10 mouse cellular contexts compared by ENCODE assay signal in the genomic region with DNA sequence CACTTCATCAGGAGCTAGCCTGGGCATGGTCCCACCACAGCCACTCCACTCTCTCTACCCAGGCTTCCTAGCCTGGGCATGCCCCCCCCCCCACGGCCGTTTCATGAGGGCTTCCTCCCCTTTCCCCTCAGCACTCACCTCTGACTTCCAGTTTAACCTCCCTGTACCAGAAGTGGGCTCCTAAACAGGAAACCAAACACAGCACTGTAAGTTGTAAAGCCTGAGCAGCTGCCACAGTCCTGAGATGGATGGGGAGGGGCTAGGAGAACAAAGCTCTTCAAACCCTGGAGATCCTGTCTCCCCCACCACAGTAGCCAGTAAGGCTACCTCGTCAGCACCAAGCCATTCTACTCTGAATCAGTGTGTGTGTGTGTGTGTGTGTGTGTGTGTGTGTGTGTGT. TPM values are rescaled to one million over a fixed set of nuclear protein-coding genes. Genes with fewer than 3 reads are reported as not detected.
A peak's percentile ranks its signal among the peaks of the same experiment; 100 is the strongest.
DNase-seq lines count a peak whose midpoint lies in the region; ATAC-seq and TF ChIP-seq lines count a peak whose summit lies in the region.
"Had no signal": no experiment of that assay in that cellular context is flagged by ENCODE, and none has a peak within 500 bp of the region (broad histone marks: within the 10 kb centered on the region; RNA-seq: fewer than 3 reads in every experiment).

No protein-coding gene starts in this region.

- intact Hi-C loops in heart, adult 2 months (cut with DNase I), result no loop called here
- intact Hi-C loops in gastrocnemius, postnatal 36 days (cut with DNase I), result loop anchor here (2.0 kb wide), 1 partner anchor 29 kb away; no protein-coding TSS in a partner anchor

- H3K79me2 ChIP-seq in heart, adult 2 months (replicated peaks; ENCODE audit: control insufficient read depth, insufficient read depth, low read length), result no peaks in the 10 kb centered on the region

- no peak overlapping the region for H3K4me3 ChIP-seq in heart, embryonic 10.5 days
- no peak overlapping the region for H3K4me3 ChIP-seq in heart, adult 2 months
- no peak overlapping the region for H3K4me3 ChIP-seq in liver, embryonic 12.5 days
- no peak overlapping the region for H3K4me3 ChIP-seq in liver, postnatal 0 days (ENCODE audit: low read depth, low read length)
- H3K4me3 ChIP-seq in brown adipose tissue, adult 24 weeks (ENCODE audit: insufficient read depth, low read depth, low read length), result no peak overlapping the region
- no peak overlapping the region for H3K4me3 ChIP-seq in thymus, adult 2 months (ENCODE audit: control insufficient read depth, insufficient read depth, low read length)
- H3K4me3 ChIP-seq in forebrain, embryonic 11.5 days (ENCODE audit: low read depth, low read length), result no peak overlapping the region

- no peak overlapping the region for H3K9ac ChIP-seq in heart, adult 2 months (ENCODE audit: low read depth, low read length)
- no peak overlapping the region; the same call in 1 of the 2 replicates for H3K9ac ChIP-seq in liver, embryonic 12.5 days
- H3K9ac ChIP-seq in liver, postnatal 0 days (replicated peaks), result no peak overlapping the region
- H3K9ac ChIP-seq in forebrain, embryonic 11.5 days (ENCODE audit: low read length), result no peak overlapping the region

- H3K27me3 ChIP-seq in heart, embryonic 10.5 days (ENCODE audit: insufficient read depth, poor library complexity, severe bottlenecking), result peaks cover 18% of the 10 kb centered on the region
- no peaks in the 10 kb centered on the region for H3K27me3 ChIP-seq in heart, adult 2 months (ENCODE audit: control insufficient read depth, insufficient read depth, low read length)
- peaks cover 18% of the 10 kb centered on the region for H3K27me3 ChIP-seq in liver, embryonic 12.5 days (replicated peaks)
- H3K27me3 ChIP-seq in liver, postnatal 0 days (ENCODE audit: insufficient read depth, low read length), result 0 out of 2 replicates have a peak, but pooled peaks cover 4% of the 10 kb centered on the region
- no peaks in the 10 kb centered on the region for H3K27me3 ChIP-seq in thymus, adult 2 months (ENCODE audit: control insufficient read depth, insufficient read depth, low read length)
- peaks cover 7% of the 10 kb centered on the region for H3K27me3 ChIP-seq in forebrain, embryonic 11.5 days (ENCODE audit: control insufficient read depth, insufficient read depth, low read length)

- ATAC-seq in liver, embryonic 12.5 days, result peak; percentile 18; the same call in 1 of the 2 replicates
- ATAC-seq in liver, postnatal 0 days, result no peak
- no peak for ATAC-seq in forebrain, embryonic 11.5 days (replicated peaks; ENCODE audit: low FRiP score)

- H3K4me1 ChIP-seq in heart, embryonic 10.5 days, result peaks cover 26% of the 10 kb centered on the region
- peaks cover 18% of the 10 kb centered on the region for H3K4me1 ChIP-seq in heart, adult 2 months (ENCODE audit: control insufficient read depth, insufficient read depth, low read length)
- H3K4me1 ChIP-seq in liver, embryonic 12.5 days, result peaks cover 8% of the 10 kb centered on the region
- peaks cover 2% of the 10 kb centered on the region for H3K4me1 ChIP-seq in liver, postnatal 0 days (ENCODE audit: insufficient read depth)
- peaks cover 13% of the 10 kb centered on the region for H3K4me1 ChIP-seq in brown adipose tissue, adult 24 weeks (ENCODE audit: control insufficient read depth, insufficient read depth, insufficient read length, low read length)
- peaks cover 16% of the 10 kb centered on the region for H3K4me1 ChIP-seq in thymus, adult 2 months (replicated peaks; ENCODE audit: control insufficient read depth, insufficient read depth, low read length)
- no peaks in the 10 kb centered on the region for H3K4me1 ChIP-seq in forebrain, embryonic 11.5 days (replicated peaks; ENCODE audit: control insufficient read depth, insufficient read depth, low read length)

- DNase-seq in heart, embryonic 10.5 days (ENCODE audit: low spot score), result no peak
- DNase-seq in heart, adult 2 months, result no peak
- DNase-seq in liver, postnatal 0 days, result no peak
- DNase-seq in thymus, adult 2 months, result peak; percentile 55
- DNase-seq in gastrocnemius, postnatal 36 days, result no peak
- DNase-seq in forebrain, embryonic 11.5 days (ENCODE audit: low spot score), result no peak
- DNase-seq: midbrain, embryonic 14.5 days had no signal

- no peak for TF ChIP-seq EP300 in heart, adult 2 months (IDR thresholded peaks at IDR 0.05; ENCODE audit: insufficient read depth, low read depth, low read length)
- TF ChIP-seq EP300 in liver, postnatal 0 days (IDR thresholded peaks at IDR 0.05; ENCODE audit: low read depth), result no peak

- H3K4me2 ChIP-seq in liver, embryonic 12.5 days, result no peak overlapping the region
- H3K4me2 ChIP-seq in liver, postnatal 0 days (ENCODE audit: low read depth, low read length), result no peak overlapping the region
- no peak overlapping the region for H3K4me2 ChIP-seq in forebrain, embryonic 11.5 days (ENCODE audit: low read depth, low read length, severe bottlenecking)

- no peak for TF ChIP-seq POLR2A in heart, adult 2 months (IDR thresholded peaks at IDR 0.05; ENCODE audit: insufficient read depth, low read depth, low read length)
- no peak for TF ChIP-seq POLR2A in thymus, adult 2 months (IDR thresholded peaks at IDR 0.05; ENCODE audit: control insufficient read depth, extremely low read depth, insufficient read depth, low read length, poor library complexity)

- H3K36me3 ChIP-seq in heart, embryonic 10.5 days, result no peaks in the 10 kb centered on the region
- no peaks in the 10 kb centered on the region for H3K36me3 ChIP-seq in heart, adult 2 months (ENCODE audit: control insufficient read depth, insufficient read depth, low read length)
- H3K36me3 ChIP-seq in liver, embryonic 12.5 days, result no peaks in the 10 kb centered on the region
- no peaks in the 10 kb centered on the region for H3K36me3 ChIP-seq in liver, postnatal 0 days (replicated peaks; ENCODE audit: insufficient read depth, low read length)
- H3K36me3 ChIP-seq in thymus, adult 2 months (ENCODE audit: control insufficient read depth, insufficient read depth, low read length), result no peaks in the 10 kb centered on the region
- H3K36me3 ChIP-seq in forebrain, embryonic 11.5 days (ENCODE audit: control insufficient read depth, insufficient read depth, low read length), result no peaks in the 10 kb centered on the region

- no peaks in the 10 kb centered on the region for H3K9me3 ChIP-seq in heart, embryonic 10.5 days
- H3K9me3 ChIP-seq in liver, embryonic 12.5 days (replicated peaks), result no peaks in the 10 kb centered on the region
- H3K9me3 ChIP-seq in liver, postnatal 0 days (ENCODE audit: low read length), result no peaks in the 10 kb centered on the region
- H3K9me3 ChIP-seq in forebrain, embryonic 11.5 days (ENCODE audit: control insufficient read depth, low read length), result no peaks in the 10 kb centered on the region

- no peak for TF ChIP-seq CTCF in heart, adult 2 months (IDR thresholded peaks at IDR 0.05)
- no peak for TF ChIP-seq CTCF in liver, postnatal 0 days (IDR thresholded peaks at IDR 0.05; ENCODE audit: low read depth)
- TF ChIP-seq CTCF in thymus, adult 2 months (IDR thresholded peaks at IDR 0.05; ENCODE audit: borderline replicate concordance, control insufficient read depth, extremely low read depth, insufficient read depth, low read length, poor library complexity), result no peak

- WGBS in heart, embryonic 10.5 days, result 27% methylated on average over 3 of the region's 3 CpGs
- 50% methylated on average over 3 of the region's 3 CpGs for WGBS in heart, adult 2 months
- WGBS in liver, embryonic 12.5 days (ENCODE audit: insufficient replicate concordance), result 29% methylated on average over 3 of the region's 3 CpGs
- WGBS in liver, postnatal 0 days (ENCODE audit: insufficient replicate concordance), result 25% methylated on average over 3 of the region's 3 CpGs
- 8% methylated on average over 3 of the region's 3 CpGs for WGBS in thymus, adult 2 months
- WGBS in forebrain, embryonic 11.5 days, result 37% methylated on average over 3 of the region's 3 CpGs

- peak overlapping the region; percentile 57 for H3K27ac ChIP-seq in heart, embryonic 10.5 days
- H3K27ac ChIP-seq in heart, adult 2 months, result no peak overlapping the region
- no peak overlapping the region for H3K27ac ChIP-seq in liver, embryonic 12.5 days
- no peak overlapping the region for H3K27ac ChIP-seq in liver, postnatal 0 days (ENCODE audit: low read depth)
- H3K27ac ChIP-seq in brown adipose tissue, adult 24 weeks (replicated peaks; ENCODE audit: low read depth, low read length), result 0 out of 2 replicates have a peak overlapping the region, but pooled peaks have one; percentile 26
- peak overlapping the region; percentile 67 for H3K27ac ChIP-seq in thymus, adult 2 months (ENCODE audit: control insufficient read depth, insufficient read depth, low read length)
- H3K27ac ChIP-seq in forebrain, embryonic 11.5 days (ENCODE audit: low read depth, low read length), result no peak overlapping the region

RNA-seq across cellular contexts. Expression of a gene that starts 6.1 kb away (rescaled TPM):
- 13.6 and 16.8 TPM in 2 replicates for polyA plus RNA-seq in heart, embryonic 10.5 days (2016; fragmentation: Nextera tagmentation; extraction: Ambion mirVana)
- 10 to 100 TPM; 18.0 to 18.1 TPM for total RNA-seq in heart, adult 2 months (2021)
- polyA plus RNA-seq in heart, adult 2 months (2012; rRNA removed), result 11.8 and 16.6 TPM in 2 replicates
- polyA plus RNA-seq in liver, embryonic 12.5 days (2016; fragmentation: Nextera tagmentation; extraction: Ambion mirVana), result 7.3 and 8.1 TPM in 2 replicates
- 4.3 and 4.5 TPM in 2 replicates for polyA plus RNA-seq in liver, postnatal 0 days (2015; fragmentation: Nextera tagmentation; extraction: Ambion mirVana)
- 4.5 and 5.9 TPM in 2 replicates for polyA plus RNA-seq in brown adipose tissue, adult 24 weeks (2012; ENCODE audit: insufficient read depth, insufficient read length, missing spikeins)
- 28.1 and 30.1 TPM in 2 replicates for polyA plus RNA-seq in thymus, adult 2 months (2012; rRNA removed)
- 1 to 10 TPM; 7.2 to 7.5 TPM for total RNA-seq in gastrocnemius, postnatal 36 days (2021)
- 6.3 and 7.6 TPM in 2 replicates for polyA plus RNA-seq in forebrain, embryonic 11.5 days (2014; fragmentation: Nextera tagmentation; extraction: Ambion mirVana)

RNA-seq across cellular contexts. Expression of a gene that starts 52.7 kb away (rescaled TPM):
- polyA plus RNA-seq in heart, embryonic 10.5 days (2016; fragmentation: Nextera tagmentation; extraction: Ambion mirVana), result 847 and 1,150 TPM in 2 replicates
- total RNA-seq in heart, adult 2 months (2021), result 1,000 to 10,000 TPM; 1,131 to 1,298 TPM
- polyA plus RNA-seq in heart, adult 2 months (2012; rRNA removed), result 163 and 316 TPM in 2 replicates
- 593 and 604 TPM in 2 replicates for polyA plus RNA-seq in liver, embryonic 12.5 days (2016; fragmentation: Nextera tagmentation; extraction: Ambion mirVana)
- polyA plus RNA-seq in liver, postnatal 0 days (2015; fragmentation: Nextera tagmentation; extraction: Ambion mirVana), result 676 and 694 TPM in 2 replicates
- polyA plus RNA-seq in brown adipose tissue, adult 24 weeks (2012; ENCODE audit: insufficient read depth, insufficient read length, missing spikeins), result 2,071 and 2,182 TPM in 2 replicates
- polyA plus RNA-seq in thymus, adult 2 months (2012; rRNA removed), result 32.8 and 46.5 TPM in 2 replicates
- 100 to 1,000 TPM; 710 to 772 TPM for total RNA-seq in gastrocnemius, postnatal 36 days (2021)
- 524 and 551 TPM in 2 replicates for polyA plus RNA-seq in forebrain, embryonic 11.5 days (2014; fragmentation: Nextera tagmentation; extraction: Ambion mirVana)

RNA-seq across cellular contexts. Expression of a gene that starts 57.3 kb away (rescaled TPM):
- polyA plus RNA-seq in heart, embryonic 10.5 days (2016; fragmentation: Nextera tagmentation; extraction: Ambion mirVana), result 0.28 and 0.54 TPM in 2 replicates
- total RNA-seq in heart, adult 2 months (2021), result under 1 TPM in 1 of 2 experiments, not detected in 1; 0.09 TPM
- 0.10 and 0.15 TPM in 2 replicates for polyA plus RNA-seq in heart, adult 2 months (2012; rRNA removed)
- 0.04 and 0.10 TPM in 2 replicates for polyA plus RNA-seq in liver, embryonic 12.5 days (2016; fragmentation: Nextera tagmentation; extraction: Ambion mirVana)
- polyA plus RNA-seq in liver, postnatal 0 days (2015; fragmentation: Nextera tagmentation; extraction: Ambion mirVana), result 0.15 and 0.21 TPM in 2 replicates
- not detected in 2 replicates for polyA plus RNA-seq in brown adipose tissue, adult 24 weeks (2012; ENCODE audit: insufficient read depth, insufficient read length, missing spikeins)
- polyA plus RNA-seq in thymus, adult 2 months (2012; rRNA removed), result 0.09 and 0.15 TPM in 2 replicates
- not detected for total RNA-seq in gastrocnemius, postnatal 36 days (2021)
- 0.94 and 1.7 TPM in 2 replicates for polyA plus RNA-seq in forebrain, embryonic 11.5 days (2014; fragmentation: Nextera tagmentation; extraction: Ambion mirVana)
- total RNA-seq: neutrophil, adult 5-6 weeks had no signal

Comparison
In these comparisons a context has a peak if more than half of its experiments do, and no peak if none do; other contexts are left out.
1. H3K27ac ChIP-seq: peak in heart, embryonic 10.5 days (single experiment), brown adipose tissue, adult 24 weeks (single experiment) and thymus, adult 2 months (single experiment); none in heart, adult 2 months (single experiment), liver, embryonic 12.5 days (single experiment), liver, postnatal 0 days (single experiment) and forebrain, embryonic 11.5 days (single experiment).